Mouse (Mus musculus) layer of hippocampus, adult 6 months (tissue): ENCODE measurements around the gene Cep112. TPM values are rescaled to one million over a fixed set of nuclear protein-coding genes. Genes with fewer than 3 reads are reported as not detected.

ENCODE experiments used
- long read RNA-seq, 2 experiments: library from polyadenylated mRNA; unstranded; transcript quantifications; one replicate each; pipeline ENCODE4 v2.0.0; 2019 to 2020
- polyA plus RNA-seq: library from polyadenylated mRNA; unstranded; fragments of <200 nt; fragmentation: Nextera tagmentation; gene quantifications from 2 replicates; pipeline ENCODE4 v1.2.3, GENCODE M21; 2021

Gene Cep112
- polyA plus RNA-seq = 1.5 and 2.2 TPM in 2 replicates
- long read RNA-seq, experiment 1, partial matches to known transcripts = 1 of 2 reads
- long read RNA-seq, experiment 1, other reads (novel, unspliced or antisense) = 1 of 2 reads
- long read RNA-seq, experiment 2, transcript Cep112-213 (27 exons, 3,453 nt) = major isoform, 6 of 13 reads
- long read RNA-seq, experiment 2, partial matches to known transcripts = 3 of 13 reads
- long read RNA-seq, experiment 2, other reads (novel, unspliced or antisense) = 4 of 13 reads

GRCm38 (mm10) chr11:108424889-108425591 lies at the start of gene Cep112:
Gene Cep112, plus strand, starts transcription at chr11:108425192.

Other genes starting within 250 kb of the Cep112 start
- gene Apoh, start 81.8 kb upstream of the Cep112 start, polyA plus RNA-seq = 0.73 and 0.79 TPM in 2 replicates
- 28.1 and 28.6 TPM in 2 replicates for gene Prkca, start 81.3 kb upstream of the Cep112 start, polyA plus RNA-seq